Mouse (Mus musculus) heart, embryonic 16.5 days (tissue): ENCODE measurements at regions not wholly inside any gene's neighbourhood (a gene's known extent, or its start where the extent isn't known, plus 50 kb on each side); places are given as distances from the start of the nearest gene placed in this dataset.

Experiments
- ATAC-seq: fragments of 200-750 bp; cut with Nextera tagmentation; replicated peaks from 2 replicates; pipeline ENCODE4 v1.8.0; 2017; ENCODE audit warnings: moderate number of reproducible peaks; ENCODE audit not compliant: insufficient read depth, low FRiP score; ENCODE audit errors: extremely low read depth
- H3K27ac ChIP-seq: fragments of 300-500 bp; sonication (generic); 2 replicates; pipeline ENCODE4 v1.5.1; 2014; ENCODE audit warnings: mild to moderate bottlenecking, low read length, control low read depth, moderate library complexity
- H3K27me3 ChIP-seq: fragments of 300-500 bp; sonication (generic); 2 replicates; pipeline ENCODE4 v1.6.1; 2014; ENCODE audit warnings: low read length, mixed read lengths; ENCODE audit not compliant: control insufficient read depth, insufficient read depth
- H3K36me3 ChIP-seq: fragments of 300-500 bp; sonication (generic); 2 replicates; pipeline ENCODE4 v1.6.1; 2014; ENCODE audit not compliant: control insufficient read depth, insufficient read depth
- H3K4me1 ChIP-seq: fragments of 300-500 bp; sonication (generic); 2 replicates; pipeline ENCODE4 v1.6.1; 2014; ENCODE audit warnings: low read length, mixed read lengths; ENCODE audit not compliant: control insufficient read depth, insufficient read depth
- H3K4me2 ChIP-seq: fragments of 300-500 bp; sonication (generic); 2 replicates; pipeline ENCODE4 v1.6.1; 2014; ENCODE audit warnings: low read depth, mild to moderate bottlenecking, control low read depth, low read length
- H3K4me3 ChIP-seq: fragments of 300-500 bp; sonication (generic); 2 replicates; pipeline ENCODE4 v1.5.1; 2014; ENCODE audit warnings: mild to moderate bottlenecking, control low read depth, low read length
- H3K9ac ChIP-seq: fragments of 300-500 bp; sonication (generic); 2 replicates; pipeline ENCODE4 v1.6.1; 2014; ENCODE audit warnings: low read length, control low read depth
- H3K9me3 ChIP-seq: fragments of 300-500 bp; sonication (generic); replicated peaks from 2 replicates; pipeline ENCODE4 v1.6.1; 2016; ENCODE audit warnings: low read length; ENCODE audit not compliant: control insufficient read depth
- WGBS: fragments of 180-500 bp; shearing (Covaris S2); extraction: QIAGEN DNeasy Blood & Tissue Kit; methylation state at CpG from one replicate; pipeline ENCODE4 v1.1.7; 2014; 5-methylcytosine and 5-hydroxymethylcytosine counted together

GRCm38 (mm10) chr12:29341388-29341995 is 186.7 kb upstream of the Myt1l start:
- Histone ChIP-seq H3K27me3 (no peaks in the 10 kb centered on the region), H3K9me3 (no peaks in the 10 kb centered on the region), H3K4me3 (no peak overlapping the region), H3K4me1 (no peaks in the 10 kb centered on the region), H3K36me3 (no peaks in the 10 kb centered on the region), H3K9ac (no peak overlapping the region), H3K27ac (no peak overlapping the region), H3K4me2 (no peak overlapping the region)
- ATAC-seq = no peak
- WGBS = 48% methylated on average over 7 of the region's 7 CpGs

- no peak for ATAC-seq
- Histone ChIP-seq H3K27ac (no peak overlapping the region), H3K27me3 (no peaks in the 10 kb centered on the region)
Observed at GRCm38 (mm10) chr12:29343147-29343852, 184.9 kb upstream of the Myt1l start.

DNA sequence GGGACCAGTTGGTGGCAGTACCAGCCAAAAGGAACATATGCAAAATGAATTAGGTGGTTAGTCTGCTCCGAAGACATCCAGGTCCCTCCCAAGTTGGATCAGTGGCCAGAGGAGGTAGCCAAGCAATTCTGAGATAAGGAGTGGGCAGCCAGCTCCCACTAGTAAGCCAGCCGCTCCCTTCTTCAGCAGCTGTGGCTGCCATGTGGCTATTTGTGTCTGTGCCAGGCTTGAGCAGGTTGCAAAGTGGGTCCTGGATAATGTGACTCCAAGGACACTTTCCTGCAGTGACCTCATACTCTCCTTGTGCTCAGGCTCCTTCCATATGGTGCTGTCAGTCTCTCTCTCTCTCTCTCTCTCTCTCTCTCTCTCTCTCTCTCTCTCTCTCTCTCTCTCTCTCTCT is 179.5 kb upstream of the Myt1l start:
- 24% methylated on average over 2 of the region's 2 CpGs for WGBS
- no peak overlapping the region for H3K9ac ChIP-seq
- no peaks in the 10 kb centered on the region for H3K36me3 ChIP-seq
- ATAC-seq = no peak; the same call in 1 of the 2 replicates
- peaks cover 13% of the 10 kb centered on the region for H3K4me1 ChIP-seq
- no peak overlapping the region; the same call in 1 of the 2 replicates for H3K27ac ChIP-seq
- no peak overlapping the region for H3K4me2 ChIP-seq
- no peaks in the 10 kb centered on the region; the same call in 1 of the 2 replicates for H3K27me3 ChIP-seq
- H3K9me3 ChIP-seq = no peaks in the 10 kb centered on the region
- no peak overlapping the region for H3K4me3 ChIP-seq

More at GRCm38 (mm10) chr12:29343147-29343852, 184.9 kb upstream of the Myt1l start:
- no peak overlapping the region for H3K4me2 ChIP-seq
- H3K4me3 ChIP-seq = no peak overlapping the region
- H3K36me3 ChIP-seq = no peaks in the 10 kb centered on the region
- no peaks in the 10 kb centered on the region for H3K9me3 ChIP-seq
- no peak overlapping the region for H3K9ac ChIP-seq
- 77% methylated on average over 12 of the region's 12 CpGs for WGBS
- peaks cover under 1% of the 10 kb centered on the region; the same call in 1 of the 2 replicates for H3K4me1 ChIP-seq

GRCm38 (mm10) chr12:29349146-29349850 is 178.9 kb upstream of the Myt1l start:
- no peaks in the 10 kb centered on the region for H3K36me3 ChIP-seq
- no peak for ATAC-seq
- peaks cover 13% of the 10 kb centered on the region for H3K4me1 ChIP-seq
- H3K9me3 ChIP-seq = no peaks in the 10 kb centered on the region
- H3K27ac ChIP-seq = peak overlapping the region; percentile 44; the same call in 1 of the 2 replicates
- H3K4me2 ChIP-seq = no peak overlapping the region
- 36% methylated on average over 9 of the region's 9 CpGs for WGBS
- H3K27me3 ChIP-seq = no peaks in the 10 kb centered on the region; the same call in 1 of the 2 replicates
- no peak overlapping the region for H3K9ac ChIP-seq
- no peak overlapping the region for H3K4me3 ChIP-seq

DNA sequence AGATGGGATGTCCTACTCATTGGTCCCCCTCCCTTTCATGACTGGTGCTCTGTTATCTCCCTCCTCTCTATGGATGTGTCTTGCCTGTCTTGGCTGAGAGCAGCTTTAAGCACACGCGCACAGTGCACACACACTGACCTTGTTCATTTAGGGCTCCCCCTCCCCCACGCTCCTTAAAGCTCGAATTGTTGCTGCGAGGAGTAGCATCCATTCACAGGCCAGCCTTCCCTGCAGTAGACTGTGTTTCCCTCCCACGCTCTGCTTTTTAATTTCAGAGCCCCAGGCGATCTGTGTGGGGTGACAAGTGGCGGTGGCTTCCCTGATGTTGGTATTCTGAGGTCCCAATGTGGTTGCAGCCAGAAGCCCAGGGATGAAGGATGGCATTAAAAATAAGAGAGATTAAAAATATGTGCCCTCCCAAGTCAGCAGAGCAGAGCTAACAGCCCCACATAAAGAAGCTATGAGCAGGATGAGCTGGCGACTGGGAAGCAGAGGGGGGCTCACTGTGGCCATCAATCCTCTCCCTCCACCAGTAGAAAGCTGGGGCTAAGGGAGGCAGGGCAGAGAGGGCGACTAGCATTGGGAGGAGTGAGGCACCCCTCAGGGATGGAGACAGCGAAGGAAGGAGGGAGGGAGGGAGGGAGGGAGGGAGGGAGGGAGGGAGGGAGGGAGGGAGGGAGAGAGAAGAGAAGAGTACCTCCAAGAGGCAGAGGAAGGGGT is 174.2 kb upstream of the Myt1l start:
- ATAC-seq = no peak
- no peak overlapping the region for H3K27ac ChIP-seq
- peaks cover 19% of the 10 kb centered on the region for H3K4me1 ChIP-seq
- no peak overlapping the region for H3K9ac ChIP-seq
- 56% methylated on average over 10 of the region's 11 CpGs for WGBS
- H3K4me2 ChIP-seq = no peak overlapping the region
- H3K4me3 ChIP-seq = no peak overlapping the region
- no peaks in the 10 kb centered on the region for H3K36me3 ChIP-seq
- H3K9me3 ChIP-seq = no peaks in the 10 kb centered on the region
- no peaks in the 10 kb centered on the region; the same call in 1 of the 2 replicates for H3K27me3 ChIP-seq

DNA sequence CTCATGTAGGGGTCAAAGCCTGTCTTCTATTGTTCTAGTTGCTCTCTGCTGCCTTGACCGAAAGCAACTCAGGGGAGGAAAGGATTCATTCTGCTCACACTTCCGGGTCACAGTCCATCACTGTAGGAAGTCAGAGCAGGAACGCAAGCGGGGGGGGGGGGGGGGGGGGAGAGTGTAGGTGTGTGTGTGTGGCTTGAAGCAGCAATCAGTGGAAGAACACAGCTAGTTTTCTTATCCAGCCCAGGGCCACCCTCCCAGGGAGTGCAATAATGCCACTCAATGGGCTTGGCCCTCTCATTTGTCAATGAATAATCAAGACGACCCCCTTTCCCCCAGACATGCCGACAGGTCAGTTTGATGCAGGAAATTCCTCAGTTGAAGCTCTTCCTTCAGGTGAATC is 173.4 kb upstream of the Myt1l start:
- WGBS = 33% methylated on average over 6 of the region's 6 CpGs
- no peak overlapping the region for H3K4me2 ChIP-seq

GRCm38 (mm10) chr12:29356681-29357397 is 171.3 kb upstream of the Myt1l start:
- 39% methylated on average over 11 of the region's 11 CpGs for WGBS
- no peak for ATAC-seq
- H3K27ac ChIP-seq = no peak overlapping the region

More for the DNA sequence above, 173.4 kb upstream of the Myt1l start:
- Histone ChIP-seq H3K36me3 (no peaks in the 10 kb centered on the region), H3K9ac (no peak overlapping the region), H3K9me3 (no peaks in the 10 kb centered on the region), H3K27me3 (peaks cover 3% of the 10 kb centered on the region; the same call in 1 of the 2 replicates), H3K27ac (no peak overlapping the region), H3K4me1 (peaks cover 12% of the 10 kb centered on the region), H3K4me3 (no peak overlapping the region)
- ATAC-seq = no peak

DNA sequence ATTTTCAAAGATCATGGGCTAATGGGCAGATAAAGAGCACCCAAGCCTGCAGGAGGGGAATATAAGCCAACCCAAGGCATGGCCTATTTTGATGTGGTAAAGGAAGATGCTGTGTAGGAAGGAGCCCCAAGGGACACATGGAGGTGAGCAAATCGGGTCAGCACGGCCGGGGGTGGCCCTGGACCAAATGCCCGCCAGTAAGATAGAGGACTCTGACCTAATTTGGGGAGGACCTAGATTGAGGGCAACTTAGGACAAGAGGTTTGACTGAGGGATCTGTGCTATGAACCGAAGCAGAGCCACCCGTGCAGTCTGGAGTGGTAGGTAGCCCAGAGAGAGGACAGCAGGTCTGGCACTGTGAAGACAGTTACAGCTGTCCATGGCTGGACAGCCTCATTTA is 166.9 kb upstream of the Myt1l start:
- Histone ChIP-seq H3K27me3 (peaks cover 3% of the 10 kb centered on the region; the same call in 1 of the 2 replicates), H3K9ac (no peak overlapping the region), H3K27ac (no peak overlapping the region), H3K4me2 (no peak overlapping the region), H3K36me3 (no peaks in the 10 kb centered on the region), H3K4me3 (no peak overlapping the region), H3K9me3 (no peaks in the 10 kb centered on the region), H3K4me1 (peaks cover 6% of the 10 kb centered on the region)
- 89% methylated on average over 6 of the region's 6 CpGs for WGBS
- ATAC-seq = no peak

More at GRCm38 (mm10) chr12:29356681-29357397, 171.3 kb upstream of the Myt1l start:
- Histone ChIP-seq H3K36me3 (no peaks in the 10 kb centered on the region), H3K4me1 (peaks cover 12% of the 10 kb centered on the region), H3K9me3 (no peaks in the 10 kb centered on the region), H3K4me2 (no peak overlapping the region), H3K9ac (no peak overlapping the region), H3K4me3 (no peak overlapping the region), H3K27me3 (peaks cover 3% of the 10 kb centered on the region; the same call in 1 of the 2 replicates)
